9 mouse cellular contexts compared by ENCODE assay signal in genomic region chr11:109863194-109863746, GRCm38 (mm10). TPM values are rescaled to one million over a fixed set of nuclear protein-coding genes. Genes with fewer than 3 reads are reported as not detected.
DNase-seq lines count a peak whose midpoint lies in the region; ATAC-seq and TF ChIP-seq lines count a peak whose summit lies in the region.
"Had no signal": no experiment of that assay in that cellular context is flagged by ENCODE, and none has a peak within 500 bp of the region (broad histone marks: within the 10 kb centered on the region; RNA-seq: fewer than 3 reads in every experiment).

No protein-coding gene starts in this region.

- TF ChIP-seq EP300 in liver, postnatal 0 days (IDR thresholded peaks at IDR 0.05; ENCODE audit: low read depth) = no peak

- CTCF ChIA-PET in Patski (lab: Charles Lee) = interaction anchor here (0.6 to 6.8 kb wide), 10 partner anchors 9 to 409 kb away, joined by 3 to 27 read pairs (median 3); no protein-coding TSS in a partner anchor

- no peak overlapping the region for H3K9ac ChIP-seq in liver, postnatal 0 days (replicated peaks)
- H3K9ac ChIP-seq: heart, embryonic 13.5 days had no signal

- TF ChIP-seq POLR2A in cerebellum, adult 2 months (IDR thresholded peaks at IDR 0.05; ENCODE audit: borderline replicate concordance, insufficient read depth, low read length) = no peak

- H3K4me1 ChIP-seq in cerebellum, adult 2 months (ENCODE audit: control insufficient read depth, insufficient read depth, low read length) = no peaks in the 10 kb centered on the region
- H3K4me1 ChIP-seq in liver, postnatal 0 days (ENCODE audit: insufficient read depth) = peaks cover 4% of the 10 kb centered on the region; the same call in 1 of the 2 replicates

- ATAC-seq in Patski = no peak
- no peak for ATAC-seq in liver, postnatal 0 days

- in situ Hi-C loops in Patski (cut with MboI; ENCODE audit: low pct_unique_long_range_greater_than_20kb) = loop anchor here (5.0 to 25.0 kb wide), 2 partner anchors 416 to 626 kb away; no protein-coding TSS in a partner anchor

- WGBS in cerebellum, adult 2 months = 67% methylated on average over 9 of the region's 9 CpGs
- 61% methylated on average over 9 of the region's 9 CpGs for WGBS in liver, postnatal 0 days (ENCODE audit: insufficient replicate concordance)

- peak; percentile 36 to 44 for DNase-seq in left cerebral cortex, adult 2 months (ENCODE audit: extremely low spot score in 1 of 2, low spot score in 2 of 2)
- no peak for DNase-seq in left cerebral cortex, adult 11 months (ENCODE audit: low spot score)
- no peak for DNase-seq in Patski (ENCODE audit: low read depth, low spot score)
- peak; percentile 30 to 42 for DNase-seq in cerebellum, adult 2 months
- DNase-seq in heart, postnatal 10 days = peak; percentile 49 to 72
- DNase-seq in liver, postnatal 0 days = peak; percentile 56
- DNase-seq in right cerebral cortex, adult 2 months (ENCODE audit: low spot score in 2 of 2) = peak; percentile 57 to 59

- no peak overlapping the region for H3K4me2 ChIP-seq in liver, postnatal 0 days (ENCODE audit: low read depth, low read length)
- H3K4me2 ChIP-seq: heart, embryonic 13.5 days had no signal

- no peak overlapping the region for H3K27ac ChIP-seq in left cerebral cortex, adult 2 months
- no peak overlapping the region for H3K27ac ChIP-seq in cerebellum, adult 2 months (ENCODE audit: insufficient read depth, low read length)
- H3K27ac ChIP-seq in liver, postnatal 0 days (ENCODE audit: low read depth) = no peak overlapping the region
- H3K27ac ChIP-seq: heart, embryonic 13.5 days had no signal

- H3K36me3 ChIP-seq in liver, postnatal 0 days (replicated peaks; ENCODE audit: insufficient read depth, low read length) = no peaks in the 10 kb centered on the region
- H3K36me3 ChIP-seq: heart, embryonic 13.5 days had no signal

- no peaks in the 10 kb centered on the region for H3K9me3 ChIP-seq in liver, postnatal 0 days (ENCODE audit: low read length)

- POLR2A ChIA-PET in Patski (lab: Charles Lee) = no interaction called here

- H3K4me3 ChIP-seq in left cerebral cortex, adult 2 months = no peak overlapping the region
- no peak overlapping the region for H3K4me3 ChIP-seq in cerebellum, adult 2 months (replicated peaks; ENCODE audit: insufficient read depth, low read depth, low read length)
- H3K4me3 ChIP-seq in liver, postnatal 0 days (ENCODE audit: low read depth, low read length) = no peak overlapping the region
- H3K4me3 ChIP-seq: heart, embryonic 13.5 days; myocyte had no signal

- TF ChIP-seq CTCF in left cerebral cortex, adult 2 months (IDR thresholded peaks at IDR 0.05) = peak; percentile 84
- peak; percentile 71 for TF ChIP-seq CTCF in Patski (IDR thresholded peaks at IDR 0.05)
- peak; percentile 72 for TF ChIP-seq CTCF in cerebellum, adult 2 months (IDR thresholded peaks at IDR 0.05; ENCODE audit: borderline replicate concordance, insufficient read depth, low read depth, low read length)
- peak; percentile 79 for TF ChIP-seq CTCF in liver, postnatal 0 days (IDR thresholded peaks at IDR 0.05; ENCODE audit: low read depth)

- intact Hi-C loops in left cerebral cortex, adult 2 months (cut with DNase I) = loop anchor here (5.0 to 10.0 kb wide), 4 partner anchors 241 to 618 kb away; no protein-coding TSS in a partner anchor
- intact Hi-C loops in heart, postnatal 10 days (cut with DNase I) = loop anchor here (5.0 kb wide), 1 partner anchor 546 kb away; no protein-coding TSS in a partner anchor

- H3K27me3 ChIP-seq in Patski = peaks cover 8% of the 10 kb centered on the region
- no peaks in the 10 kb centered on the region for H3K27me3 ChIP-seq in cerebellum, adult 2 months (ENCODE audit: control insufficient read depth, insufficient read depth, low read length)
- H3K27me3 ChIP-seq in liver, postnatal 0 days (ENCODE audit: insufficient read depth, low read length) = no peaks in the 10 kb centered on the region
- H3K27me3 ChIP-seq: heart, embryonic 13.5 days had no signal

RNA-seq across cellular contexts. Expression of gene 1700012B07Rik, which starts 35.4 kb away (rescaled TPM):
- not detected for total RNA-seq in left cerebral cortex, adult 2 months (2021)
- not detected for polyA plus RNA-seq in Patski (2021)
- not detected in 2 replicates for polyA plus RNA-seq in cerebellum, adult 2 months (2012; rRNA removed)
- total RNA-seq in heart, postnatal 10 days (2021) = not detected
- 0.59 TPM in 1 of 2 replicates, not detected in the other for polyA plus RNA-seq in liver, postnatal 0 days (2015; fragmentation: Nextera tagmentation; extraction: Ambion mirVana)
- polyA plus RNA-seq: heart, embryonic 13.5 days had no signal

Comparison
In these comparisons a context has a peak if more than half of its experiments do, and no peak if none do; other contexts are left out.
1. DNase-seq: peak in left cerebral cortex, adult 2 months (2 of 2), cerebellum, adult 2 months (2 of 2), heart, postnatal 10 days (2 of 2), liver, postnatal 0 days (single experiment) and right cerebral cortex, adult 2 months (2 of 2); none in left cerebral cortex, adult 11 months (single experiment) and Patski (single experiment).
2. Peak in every context shown above with its lines, with median percentiles within 50 percentile points of each other: CTCF ChIP-seq.